Mouse (Mus musculus): ENCODE measurements around the gene Iqsec1.

The Iqsec1 gene

DNA sequence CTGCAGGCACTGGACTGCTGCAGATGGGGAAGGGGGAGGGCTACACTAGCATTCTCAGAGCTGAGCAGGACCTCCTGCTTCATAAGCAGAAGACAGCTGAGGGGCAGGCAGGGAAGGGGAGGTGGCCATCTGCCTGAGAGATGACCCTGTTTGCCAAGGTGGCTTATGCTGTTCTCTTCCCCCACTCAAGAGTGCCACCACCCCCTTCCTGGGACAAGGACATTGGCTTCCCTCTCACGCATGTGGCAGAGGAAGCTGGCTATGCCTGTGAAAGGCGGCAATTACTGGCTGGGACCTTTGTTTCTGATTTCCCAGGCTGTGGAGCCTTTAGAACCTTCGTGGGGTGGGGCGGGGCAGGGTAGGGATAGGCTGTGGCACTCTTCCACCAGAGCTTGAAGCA, 204.5 kb downstream of the Iqsec1 start:
- DNase-seq (ENCODE audit: low spot score): no peak

DNA sequence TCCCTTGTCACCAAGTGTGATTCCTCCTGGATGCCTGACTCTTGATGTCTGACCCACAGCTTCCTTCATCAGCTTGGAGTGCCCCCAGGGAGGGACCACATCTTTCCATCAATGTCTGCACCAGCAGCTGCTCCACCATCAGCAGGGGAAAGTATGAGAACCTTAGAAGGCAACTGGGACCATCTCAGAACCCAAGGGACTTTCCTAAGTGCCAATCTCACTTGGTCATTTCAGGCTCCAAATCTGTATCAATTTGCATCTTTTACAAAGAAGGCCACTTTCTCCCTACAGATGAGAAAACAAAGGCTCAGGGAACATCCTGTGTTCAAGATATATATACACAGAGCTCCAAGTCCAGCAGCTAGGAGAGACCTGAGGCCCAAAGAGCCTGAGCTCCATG, 205.3 kb downstream of the Iqsec1 start:
- no peak for DNase-seq (ENCODE audit: low spot score)

GRCm38 (mm10) chr6:90781921-90782770, 206.3 kb downstream of the Iqsec1 start:
- no peak for DNase-seq (ENCODE audit: low spot score)

- DNase-seq (ENCODE audit: low spot score): no peak
Observed at GRCm38 (mm10) chr6:90780532-90780931, 208.0 kb downstream of the Iqsec1 start.

DNA sequence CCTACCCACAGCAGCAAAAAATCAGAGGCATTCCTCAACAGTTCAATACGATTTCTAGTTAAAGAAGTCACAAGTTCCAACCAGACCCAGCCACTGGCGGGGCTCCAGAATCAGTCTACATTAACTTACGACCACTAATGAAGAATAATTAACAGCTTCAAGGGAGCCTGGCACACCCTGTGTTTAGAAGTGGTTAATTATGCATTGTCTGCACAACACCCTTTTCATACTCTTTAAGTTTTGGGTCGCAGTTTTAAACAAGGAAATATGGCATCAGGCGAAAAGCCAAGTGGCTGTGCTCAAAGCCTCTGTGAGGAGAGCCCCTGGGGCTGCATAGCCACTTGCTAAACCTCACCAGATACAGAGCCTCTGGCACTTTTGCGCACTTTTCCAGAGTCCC, 209.6 kb downstream of the Iqsec1 start:
- DNase-seq (ENCODE audit: low spot score): no peak

DNA sequence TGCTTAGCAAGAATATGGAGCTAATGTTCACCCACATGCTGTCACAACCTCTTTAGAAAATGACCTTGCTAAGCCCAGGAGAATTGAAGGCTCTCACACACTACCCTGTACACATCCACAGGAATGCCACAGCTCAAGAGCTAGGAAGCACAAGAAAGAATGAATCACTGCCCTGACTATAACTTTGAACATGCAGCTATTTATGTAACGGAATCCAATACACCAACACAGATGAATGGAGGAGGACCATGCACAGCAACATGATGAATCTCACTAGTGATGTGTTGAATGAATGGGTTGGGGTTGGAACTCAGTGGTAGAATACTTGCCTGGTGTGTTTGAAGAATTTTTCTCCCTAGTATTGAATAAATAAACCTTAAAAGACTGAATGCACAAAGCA, 211.2 kb downstream of the Iqsec1 start:
- no peak for DNase-seq (ENCODE audit: low spot score)

DNA sequence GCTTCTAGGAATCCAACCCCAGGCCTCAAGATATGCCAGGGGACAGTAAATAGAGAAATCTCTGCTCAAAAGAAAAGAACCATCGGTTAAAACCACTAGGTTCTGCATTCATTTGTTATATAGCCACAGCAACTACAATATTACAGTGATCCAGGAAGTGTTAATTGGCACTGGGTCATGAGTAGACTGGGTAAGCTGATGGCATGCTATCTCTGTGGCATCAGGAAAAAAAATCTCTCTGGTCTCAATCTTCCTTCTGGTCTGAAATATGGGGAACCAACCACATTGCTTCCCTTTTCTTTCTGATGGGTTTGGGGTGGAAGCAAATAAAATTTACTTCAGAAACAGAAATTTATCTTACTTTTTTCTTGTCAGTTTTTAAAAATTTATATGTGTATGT, 212.9 kb downstream of the Iqsec1 start:
- DNase-seq (ENCODE audit: low spot score): no peak

DNA sequence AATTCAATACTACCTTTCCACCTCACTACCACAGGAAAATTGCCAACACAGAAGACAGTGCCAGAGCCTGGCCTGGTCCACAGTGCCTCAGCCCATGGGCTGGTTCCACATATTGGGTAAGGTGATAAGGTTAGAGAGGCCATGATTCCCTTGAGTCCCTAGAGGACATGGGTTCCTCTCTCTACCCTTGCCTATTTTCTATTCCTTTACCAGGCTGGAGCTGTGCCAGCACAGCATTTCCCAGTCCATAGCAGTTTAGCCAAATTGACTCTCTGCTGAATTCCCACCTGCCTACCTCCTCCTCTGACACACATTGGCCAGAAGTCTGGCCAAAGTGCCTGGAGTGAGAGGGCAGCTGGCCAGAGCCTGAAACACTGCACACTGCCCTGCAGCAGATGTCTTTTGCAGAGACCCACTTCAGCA, 214.7 kb downstream of the Iqsec1 start:
- DNase-seq (ENCODE audit: low spot score): no peak

- DNase-seq (ENCODE audit: low spot score): no peak
Observed at GRCm38 (mm10) chr6:90772120-90772519, 216.4 kb downstream of the Iqsec1 start.

DNA sequence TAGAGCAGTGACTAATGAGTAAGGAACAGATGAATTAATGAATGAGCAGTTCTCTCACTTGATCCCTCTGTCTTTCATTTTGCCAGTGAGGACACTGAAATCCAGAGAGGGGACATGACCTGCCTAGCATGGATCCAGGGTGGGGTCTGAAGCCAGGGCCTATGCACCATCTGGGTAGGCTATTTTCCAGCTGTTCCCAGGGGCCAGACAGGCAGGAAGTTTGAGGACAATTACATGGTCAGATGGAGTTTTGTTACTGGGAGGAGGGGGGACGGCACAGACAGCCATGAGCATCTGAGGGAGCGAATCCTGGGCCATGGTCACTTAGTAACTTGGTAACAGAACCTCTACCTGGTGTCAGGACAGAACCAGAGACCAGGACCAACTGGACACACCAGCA, 220.0 kb downstream of the Iqsec1 start:
- no peak for DNase-seq (ENCODE audit: low spot score)

DNA sequence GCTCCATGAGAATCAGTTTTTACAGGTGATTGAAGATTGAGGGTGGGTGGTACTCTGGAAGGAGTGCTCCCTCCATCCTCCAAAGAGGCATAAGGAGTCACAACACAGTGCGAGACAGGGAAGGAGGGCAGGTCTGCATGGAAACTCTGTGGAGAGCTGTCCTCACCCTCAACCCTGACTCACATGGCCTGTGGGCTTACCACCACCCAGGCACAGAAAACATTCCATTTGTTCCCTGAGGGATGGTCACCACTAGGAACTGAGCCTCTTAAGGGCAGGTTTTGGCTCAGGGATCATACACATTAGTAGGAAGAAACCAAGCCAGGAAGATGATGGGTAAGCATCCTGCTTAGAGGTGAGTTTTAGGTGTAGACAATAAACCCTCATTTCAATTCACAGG, 220.6 kb downstream of the Iqsec1 start:
- no peak for DNase-seq (ENCODE audit: low spot score)

- DNase-seq (ENCODE audit: low spot score): no peak
Observed at GRCm38 (mm10) chr6:90764753-90765152, 223.7 kb downstream of the Iqsec1 start.

DNA sequence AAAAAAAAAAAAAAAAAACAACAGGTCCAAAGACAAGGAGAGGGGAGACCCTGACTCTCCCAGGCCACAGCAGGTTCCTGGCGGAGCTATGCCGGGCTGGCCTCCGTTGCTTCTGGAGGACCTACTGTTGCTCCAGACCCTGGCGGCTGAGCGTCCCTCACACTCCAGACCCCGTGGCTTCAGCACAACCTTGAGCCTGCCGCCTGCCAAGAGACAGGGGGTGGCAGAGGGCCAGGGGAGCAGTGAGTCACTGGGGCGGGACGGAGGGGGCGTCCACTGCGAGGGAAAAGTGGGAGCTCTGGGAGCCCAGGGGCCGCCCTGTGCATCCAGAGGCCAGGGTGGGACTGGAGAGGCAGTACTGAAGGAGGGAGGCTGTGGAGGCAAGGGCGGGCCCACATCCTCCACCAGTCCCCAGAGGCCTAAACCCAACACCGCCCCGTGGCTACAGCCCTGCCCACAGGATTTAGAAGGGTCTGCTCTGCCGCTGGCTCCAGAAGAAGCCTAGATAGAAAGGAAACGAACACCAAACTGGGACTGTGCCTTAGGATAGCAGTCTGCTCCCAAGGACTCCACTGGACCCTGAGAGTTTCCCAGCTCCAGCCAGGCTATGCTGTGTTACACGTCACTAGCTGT, 224.4 kb downstream of the Iqsec1 start:
- no peak for DNase-seq (ENCODE audit: low spot score)

GRCm38 (mm10) chr6:90763295-90763694, 225.2 kb downstream of the Iqsec1 start:
- DNase-seq (ENCODE audit: low spot score): no peak

DNA sequence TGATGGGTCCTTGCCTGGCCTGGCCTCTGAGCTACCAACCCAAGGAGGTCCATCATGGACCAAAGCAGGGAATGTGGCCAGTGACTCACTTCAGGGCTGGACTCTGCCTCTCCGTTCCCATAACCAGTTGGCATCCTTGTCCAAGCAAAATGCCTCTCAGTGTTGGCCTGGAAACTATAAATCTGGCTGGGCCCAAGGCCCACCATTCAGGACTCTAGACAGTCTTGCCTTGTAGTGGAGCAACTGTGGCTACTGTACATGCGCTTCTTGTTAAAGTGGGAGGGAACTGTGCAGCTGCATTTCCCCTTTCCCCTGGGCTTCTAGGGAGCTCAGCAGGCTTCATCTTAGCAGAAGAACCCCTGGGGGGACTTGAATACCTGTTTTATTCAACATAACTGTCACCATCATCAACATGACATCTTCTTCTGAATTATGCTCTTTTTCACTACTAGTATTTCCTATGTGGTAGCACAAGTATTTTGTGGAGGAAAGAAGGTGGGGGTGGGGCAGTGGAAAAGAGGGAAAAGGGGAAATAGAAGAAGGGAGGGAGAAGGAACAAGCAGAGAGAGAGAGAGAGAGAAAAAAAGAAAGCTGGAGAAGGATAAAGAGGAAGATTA, 226.3 kb downstream of the Iqsec1 start:
- DNase-seq (ENCODE audit: low spot score): no peak

DNA sequence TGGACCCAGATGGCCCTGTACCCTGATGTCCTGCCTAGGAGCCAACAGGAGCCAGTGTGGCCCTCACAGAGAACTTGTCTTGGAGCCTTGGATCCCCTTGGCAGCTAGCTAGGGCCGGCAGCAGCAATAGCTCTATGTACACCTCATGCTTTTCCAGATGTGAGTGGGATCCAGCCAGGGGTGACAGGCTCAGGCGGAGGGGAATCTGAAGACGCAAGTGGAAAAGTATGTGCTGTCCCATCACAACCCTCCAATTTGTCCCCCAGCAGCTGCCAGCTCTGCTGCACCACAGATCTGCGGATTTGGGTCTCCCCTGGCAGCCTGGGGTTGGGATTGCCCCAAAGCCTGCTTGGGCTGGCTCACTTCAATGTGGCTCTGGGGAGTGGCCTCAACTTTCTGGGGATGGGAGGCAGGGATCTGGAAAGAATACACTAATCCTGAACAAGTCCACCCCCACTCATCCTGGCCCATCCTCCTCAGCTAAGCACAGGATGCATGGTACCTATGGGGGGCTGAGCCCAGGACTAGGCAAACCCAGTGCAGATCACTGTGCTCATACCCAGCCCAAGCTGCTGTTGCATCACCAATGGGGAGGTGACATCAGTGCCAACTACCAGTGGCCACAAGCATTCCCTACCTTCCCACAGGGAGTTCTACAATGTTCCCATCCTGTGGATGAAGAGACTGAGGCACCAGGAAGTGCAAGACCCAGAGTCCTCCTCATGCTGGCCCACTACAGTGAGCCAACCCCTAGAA, 227.0 kb downstream of the Iqsec1 start:
- DNase-seq (ENCODE audit: low spot score): no peak

DNA sequence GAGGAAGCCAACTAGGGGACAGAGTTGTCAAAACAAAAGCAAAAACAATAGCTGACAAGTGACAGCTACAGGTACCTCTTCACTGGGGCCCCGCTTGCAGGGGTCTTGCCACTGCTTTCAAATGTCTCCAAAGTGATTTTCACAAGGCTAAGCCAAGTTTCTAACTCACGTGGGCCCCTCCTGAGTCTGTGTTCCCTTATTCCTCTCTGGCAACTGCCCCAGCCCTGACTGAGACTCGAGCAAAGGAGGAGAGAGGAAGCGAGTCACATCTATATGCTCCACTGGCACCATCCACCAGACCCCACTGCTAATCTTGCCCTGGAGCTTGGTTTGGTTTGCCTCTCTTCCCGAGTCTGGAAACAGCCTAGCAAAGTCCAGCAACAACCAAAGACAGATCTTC, 227.6 kb downstream of the Iqsec1 start:
- DNase-seq (ENCODE audit: low spot score): no peak

GRCm38 (mm10) chr6:90759754-90760153, 228.7 kb downstream of the Iqsec1 start:
- DNase-seq (ENCODE audit: low spot score): no peak

- DNase-seq (ENCODE audit: low spot score): no peak
Observed at GRCm38 (mm10) chr6:90758155-90758554, 230.3 kb downstream of the Iqsec1 start.

- no peak for DNase-seq (ENCODE audit: low spot score)
Observed at GRCm38 (mm10) chr6:90757427-90757883, 231.0 kb downstream of the Iqsec1 start.

DNA sequence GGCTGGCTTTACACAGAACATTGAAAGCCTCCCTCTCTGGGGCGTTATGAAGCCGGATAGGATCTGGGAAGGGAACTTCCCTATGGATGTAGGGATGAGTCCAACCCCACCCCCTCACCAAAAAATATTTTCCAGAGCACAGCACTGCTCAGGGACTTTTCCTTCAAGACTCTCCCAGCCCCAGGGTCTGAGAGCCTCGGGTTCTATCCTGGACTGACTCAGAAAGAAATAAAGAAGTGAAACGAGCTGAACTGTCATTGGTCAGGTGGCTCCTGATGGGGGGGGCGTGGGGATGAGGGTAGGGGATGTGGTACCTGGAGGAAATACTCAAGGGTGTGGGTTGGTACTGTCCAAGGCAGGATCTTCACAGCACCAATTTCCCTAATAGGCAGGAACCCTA, 231.9 kb downstream of the Iqsec1 start:
- no peak for DNase-seq (ENCODE audit: low spot score)

GRCm38 (mm10) chr6:90755613-90755941, 232.9 kb downstream of the Iqsec1 start:
- no peak for DNase-seq (ENCODE audit: low spot score)

Measured in c-Kit-positive CD71-positive TER-119-positive erythroid progenitor cells, embryonic 14.5 days (primary cell).